Mouse (Mus musculus): ENCODE results near the gene Slc30a10. TPM values are rescaled to one million over a fixed set of nuclear protein-coding genes. Genes with fewer than 3 reads are reported as not detected.

The Slc30a10 gene
- polyA plus RNA-seq, 1 experiment from 2014 or later = 5.0 TPM

- peak overlapping the region; percentile 6; the same call in 1 of the 2 replicates for H3K4me3 ChIP-seq (ENCODE audit: low read depth, low read length)
- no peaks in the 10 kb centered on the region for H3K9me3 ChIP-seq (replicated peaks; ENCODE audit: control insufficient read depth, low read length)
- peak overlapping the region; percentile 63 for H3K27ac ChIP-seq (ENCODE audit: low read depth, low read length)
- peak; percentile 93 for ATAC-seq (replicated peaks; ENCODE audit: insufficient number of reproducible peaks, low FRiP score, low TSS enrichment)
- WGBS (ENCODE audit: insufficient replicate concordance) = 27% methylated on average over 13 of the region's 14 CpGs
- no peaks in the 10 kb centered on the region for H3K27me3 ChIP-seq (ENCODE audit: control insufficient read depth, insufficient read depth, low read length)
- peak overlapping the region; percentile 46 for H3K4me2 ChIP-seq
- 0 out of 2 replicates have a peak, but pooled peaks cover 5% of the 10 kb centered on the region for H3K4me1 ChIP-seq (ENCODE audit: control insufficient read depth, insufficient read depth, low read length)
- no peaks in the 10 kb centered on the region for H3K36me3 ChIP-seq (ENCODE audit: control insufficient read depth, insufficient read depth, low read length)
- H3K9ac ChIP-seq (ENCODE audit: low read depth, low read length) = no peak overlapping the region; the same call in 1 of the 2 replicates
Measured at GRCm38 (mm10) chr1:185515526-185515979, 60.9 kb downstream of the Slc30a10 start.

GRCm38 (mm10) chr1:185516041-185516440, 61.4 kb downstream of the Slc30a10 start:
- Histone ChIP-seq H3K9ac (ENCODE audit: low read depth, low read length) (no peak overlapping the region; the same call in 1 of the 2 replicates), H3K27ac (ENCODE audit: low read depth, low read length) (peak overlapping the region; percentile 63), H3K36me3 (ENCODE audit: control insufficient read depth, insufficient read depth, low read length) (no peaks in the 10 kb centered on the region), H3K4me1 (ENCODE audit: control insufficient read depth, insufficient read depth, low read length) (0 out of 2 replicates have a peak, but pooled peaks cover 5% of the 10 kb centered on the region), H3K4me3 (ENCODE audit: low read depth, low read length) (peak overlapping the region; percentile 6; the same call in 1 of the 2 replicates), H3K9me3 (replicated peaks; ENCODE audit: control insufficient read depth, low read length) (no peaks in the 10 kb centered on the region), H3K4me2 (peak overlapping the region; percentile 46), H3K27me3 (ENCODE audit: control insufficient read depth, insufficient read depth, low read length) (no peaks in the 10 kb centered on the region)
- no peak; the same call in 1 of the 2 replicates for ATAC-seq (replicated peaks; ENCODE audit: insufficient number of reproducible peaks, low FRiP score, low TSS enrichment)
- WGBS (ENCODE audit: insufficient replicate concordance) = 42% methylated on average over 10 of the region's 10 CpGs

- Histone ChIP-seq H3K36me3 (ENCODE audit: control insufficient read depth, insufficient read depth, low read length) (no peaks in the 10 kb centered on the region), H3K9me3 (replicated peaks; ENCODE audit: control insufficient read depth, low read length) (no peaks in the 10 kb centered on the region), H3K27ac (ENCODE audit: low read depth, low read length) (0 out of 2 replicates have a peak overlapping the region, but pooled peaks have one; percentile 6), H3K9ac (ENCODE audit: low read depth, low read length) (0 out of 2 replicates have a peak overlapping the region, but pooled peaks have one; percentile 39), H3K4me1 (ENCODE audit: control insufficient read depth, insufficient read depth, low read length) (0 out of 2 replicates have a peak, but pooled peaks cover 5% of the 10 kb centered on the region), H3K4me2 (no peak overlapping the region), H3K27me3 (ENCODE audit: control insufficient read depth, insufficient read depth, low read length) (no peaks in the 10 kb centered on the region), H3K4me3 (ENCODE audit: low read depth, low read length) (no peak overlapping the region)
- WGBS (ENCODE audit: insufficient replicate concordance) = 12% methylated on average over 3 of the region's 5 CpGs
- no peak for ATAC-seq (replicated peaks; ENCODE audit: insufficient number of reproducible peaks, low FRiP score, low TSS enrichment)
Measured at GRCm38 (mm10) chr1:185517566-185517965, 62.9 kb downstream of the Slc30a10 start.

Other genes with a start within 250 kb of the Slc30a10 start
- 34.9 and 44.0 TPM in 2 replicates for gene Iars2, start 125.5 kb upstream of the Slc30a10 start, polyA plus RNA-seq (2014; fragmentation: Nextera tagmentation; extraction: Ambion mirVana)
- gene Bpnt1, start 122.7 kb upstream of the Slc30a10 start, polyA plus RNA-seq (2014; fragmentation: Nextera tagmentation; extraction: Ambion mirVana) = 27.0 and 27.5 TPM in 2 replicates
- 111 and 122 TPM in 2 replicates for gene Eprs, start 91.8 kb upstream of the Slc30a10 start, polyA plus RNA-seq (2014; fragmentation: Nextera tagmentation; extraction: Ambion mirVana)